Mouse (Mus musculus): ENCODE results near the gene Nebl.

GRCm38 (mm10) chr2:17335451-17335850 lies 395.8 kb downstream of the Nebl start:
- TF ChIP-seq CTCF (IDR thresholded peaks at IDR 0.05; ENCODE audit: low read depth, low read length) = no peak
- TF ChIP-seq POLR2A (IDR thresholded peaks at IDR 0.05; ENCODE audit: insufficient read depth, low read length) = no peak
